Mouse (Mus musculus) bone marrow macrophage, adult 2 months (primary cell): ENCODE measurements around the gene Rbms1.

ENCODE experiments used
- CTCF ChIP-seq: IDR thresholded peaks from 2 replicates; pipeline ENCODE4 v1.5.1; 2012; ENCODE audit warnings: low read depth, mild to moderate bottlenecking, low read length, moderate library complexity
- POLR2A ChIP-seq: IDR thresholded peaks from 2 replicates; pipeline ENCODE4 v1.6.1; 2012; ENCODE audit warnings: mild to moderate bottlenecking, low read depth, low read length, borderline replicate concordance

GRCm38 (mm10) chr2:60786289-60786688 lies 176.7 kb downstream of the Rbms1 start:
- TF ChIP-seq POLR2A (no peak), CTCF (no peak)
